Mouse (Mus musculus) spleen, adult 2 months (tissue): ENCODE data around the gene Slc22a2.

ENCODE experiments used
- CTCF ChIP-seq: fragments of 200-500 bp; IDR thresholded peaks from 2 replicates; pipeline ENCODE4 v1.5.1; 2011; ENCODE audit warnings: mild to moderate bottlenecking, inconsistent platforms; ENCODE audit not compliant: insufficient read depth, insufficient read length, insufficient replicate concordance; ENCODE audit errors: extremely low read depth
- POLR2A ChIP-seq: fragments of 200-500 bp; IDR thresholded peaks from 2 replicates; pipeline ENCODE4 v1.6.1; 2011; ENCODE audit warnings: low read depth, low read length, inconsistent platforms

DNA sequence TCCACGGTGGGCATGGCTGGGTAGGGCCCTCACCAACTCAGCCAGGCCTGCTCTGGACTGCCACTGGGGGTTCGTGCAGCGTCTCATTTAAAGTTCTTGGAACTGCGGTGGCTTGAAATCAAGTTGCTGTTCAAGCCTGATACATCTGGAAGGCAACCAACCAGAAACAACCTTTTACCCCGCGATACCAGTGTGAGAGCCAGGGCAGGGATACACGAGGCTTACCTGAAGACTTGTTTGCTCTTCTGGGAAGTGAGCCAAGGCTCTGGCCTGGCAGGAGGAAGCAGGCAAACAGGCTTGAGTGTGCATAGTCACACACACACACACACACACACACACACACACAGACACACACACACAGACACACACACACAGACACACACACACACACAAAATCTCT, 91.7 kb downstream of the Slc22a2 start, which contains the start of gene Slc22a1:
- TF ChIP-seq CTCF (no peak), POLR2A (no peak)
